Mouse (Mus musculus): ENCODE measurements around the gene Osbpl9. TPM values are rescaled to one million over a fixed set of nuclear protein-coding genes. Genes with fewer than 3 reads are reported as not detected.

Gene Osbpl9
- total RNA-seq, 2 experiments from 2014 or later = 48.3 to 54.0 TPM

GRCm38 (mm10) chr4:109136475-109137125 lies 65.5 kb downstream of the Osbpl9 start:
- no peak for DNase-seq (ENCODE audit: low spot score in 2 of 2)

- no peak for DNase-seq (ENCODE audit: low spot score in 2 of 2)
Measured at GRCm38 (mm10) chr4:109134955-109135354, 67.1 kb downstream of the Osbpl9 start.

GRCm38 (mm10) chr4:109131256-109131872 lies 70.7 kb downstream of the Osbpl9 start:
- no peak for DNase-seq (ENCODE audit: low spot score in 2 of 2)

- no peak for DNase-seq (ENCODE audit: low spot score in 2 of 2)
Measured at GRCm38 (mm10) chr4:109128971-109129370, 73.1 kb downstream of the Osbpl9 start.

- DNase-seq (ENCODE audit: low spot score in 2 of 2) = no peak
Measured at GRCm38 (mm10) chr4:109128017-109128416, 74.1 kb downstream of the Osbpl9 start.

GRCm38 (mm10) chr4:109126834-109127564 lies 75.1 kb downstream of the Osbpl9 start:
- no peak for DNase-seq (ENCODE audit: low spot score in 2 of 2)

- DNase-seq (ENCODE audit: low spot score in 2 of 2) = no peak
Measured at GRCm38 (mm10) chr4:109125746-109126425, 76.2 kb downstream of the Osbpl9 start.

GRCm38 (mm10) chr4:109122830-109123555 lies 79.1 kb downstream of the Osbpl9 start:
- DNase-seq (ENCODE audit: low spot score in 2 of 2) = no peak

- no peak for DNase-seq (ENCODE audit: low spot score in 2 of 2)
Measured at GRCm38 (mm10) chr4:109120735-109121134, 81.3 kb downstream of the Osbpl9 start.

- DNase-seq (ENCODE audit: low spot score in 2 of 2) = no peak
Measured at GRCm38 (mm10) chr4:109119641-109120125, 82.4 kb downstream of the Osbpl9 start.

- peak; percentile 44 to 81 for DNase-seq (ENCODE audit: low spot score in 2 of 2)
Measured at GRCm38 (mm10) chr4:109118327-109118659, 83.8 kb downstream of the Osbpl9 start.

GRCm38 (mm10) chr4:109117596-109118326 lies 84.3 kb downstream of the Osbpl9 start:
- peak; percentile 35 to 56 for DNase-seq (ENCODE audit: low spot score in 2 of 2)

GRCm38 (mm10) chr4:109116938-109117337 lies 85.1 kb downstream of the Osbpl9 start:
- DNase-seq (ENCODE audit: low spot score in 2 of 2) = no peak

GRCm38 (mm10) chr4:109116494-109116893 lies 85.6 kb downstream of the Osbpl9 start:
- no peak for DNase-seq (ENCODE audit: low spot score in 2 of 2)

- DNase-seq (ENCODE audit: low spot score in 2 of 2) = no peak
Measured at GRCm38 (mm10) chr4:109115742-109116141, 86.3 kb downstream of the Osbpl9 start.

GRCm38 (mm10) chr4:109114308-109114707 lies 87.8 kb downstream of the Osbpl9 start:
- no peak for DNase-seq (ENCODE audit: low spot score in 2 of 2)

GRCm38 (mm10) chr4:109112915-109113505 lies 89.1 kb downstream of the Osbpl9 start:
- DNase-seq (ENCODE audit: low spot score in 2 of 2) = no peak

- DNase-seq (ENCODE audit: low spot score in 2 of 2) = no peak
Measured at GRCm38 (mm10) chr4:109110978-109111377, 91.1 kb downstream of the Osbpl9 start.

- no peak for DNase-seq (ENCODE audit: low spot score in 2 of 2)
Measured at GRCm38 (mm10) chr4:109109686-109110085, 92.4 kb downstream of the Osbpl9 start.

GRCm38 (mm10) chr4:109109012-109109411 lies 93.1 kb downstream of the Osbpl9 start:
- DNase-seq (ENCODE audit: low spot score in 2 of 2) = no peak
